Mouse (Mus musculus): ENCODE results near the gene Mcf2l.

GRCm38 (mm10) chr8:12941161-12941926, 67.7 kb downstream of the Mcf2l start:
- TF ChIP-seq CTCF (IDR thresholded peaks at IDR 0.05; ENCODE audit: low read depth) (no peak), EP300 (IDR thresholded peaks at IDR 0.05; ENCODE audit: low read depth) (no peak)

All from heart, postnatal 0 days (tissue).